In genomic region chr16:6182329-6182728, GRCm38 (mm10) we compare ENCODE assay signal across 21 mouse cellular contexts.
"Had no signal": no experiment of that assay in that cellular context is flagged by ENCODE, and none has a peak within 500 bp of the region (broad histone marks: within the 10 kb centered on the region; RNA-seq: fewer than 3 reads in every experiment).

No protein-coding gene starts in this region.

- H3K9me3 ChIP-seq: intestine, embryonic 15.5 days; kidney, embryonic 15.5 days; limb, embryonic 12.5 days; limb, embryonic 15.5 days; midbrain, embryonic 13.5 days; neural tube, embryonic 12.5 days; neural tube, embryonic 15.5 days had no signal

- H3K9ac ChIP-seq: intestine, embryonic 15.5 days; kidney, embryonic 15.5 days; limb, embryonic 12.5 days; limb, embryonic 15.5 days; liver, embryonic 14.5 days; liver, postnatal 0 days; lung, embryonic 14.5 days; midbrain, embryonic 13.5 days; neural tube, embryonic 12.5 days; neural tube, embryonic 15.5 days had no signal

- ATAC-seq: intestine, embryonic 15.5 days; liver, postnatal 0 days; lung, postnatal 0 days; midbrain, embryonic 13.5 days had no signal

- DNase-seq: kidney, adult 11 months; kidney, adult 8-10 months; kidney, postnatal 10 days; kidney, postnatal 36 days; left cerebral cortex, postnatal 4 days; liver, postnatal 0 days; lung, embryonic 14.5 days; thymus, postnatal 25 days had no signal

- H3K36me3 ChIP-seq: intestine, embryonic 15.5 days; kidney, embryonic 15.5 days; limb, embryonic 12.5 days; limb, embryonic 15.5 days; midbrain, embryonic 13.5 days; neural tube, embryonic 12.5 days; neural tube, embryonic 15.5 days had no signal

- H3K4me2 ChIP-seq: intestine, embryonic 15.5 days; kidney, embryonic 15.5 days; limb, embryonic 12.5 days; limb, embryonic 15.5 days; liver, embryonic 11.5 days; lung, embryonic 14.5 days; midbrain, embryonic 13.5 days; neural tube, embryonic 12.5 days; neural tube, embryonic 15.5 days had no signal

- H3K27ac ChIP-seq: intestine, embryonic 15.5 days; kidney, embryonic 15.5 days; left cerebral cortex, adult 2 months; limb, embryonic 12.5 days; limb, embryonic 15.5 days; liver, embryonic 14.5 days; macrophage; midbrain, embryonic 13.5 days; neural tube, embryonic 12.5 days; neural tube, embryonic 15.5 days; stomach, postnatal 0 days had no signal

- H3K27me3 ChIP-seq: intestine, embryonic 15.5 days; kidney, embryonic 15.5 days; limb, embryonic 12.5 days; limb, embryonic 15.5 days; midbrain, embryonic 13.5 days; neural tube, embryonic 12.5 days; neural tube, embryonic 15.5 days had no signal

- H3K4me1 ChIP-seq: intestine, embryonic 15.5 days; kidney, embryonic 15.5 days; limb, embryonic 12.5 days; limb, embryonic 15.5 days; midbrain, embryonic 13.5 days; neural tube, embryonic 12.5 days; neural tube, embryonic 15.5 days had no signal

- H3K4me3 ChIP-seq: intestine, embryonic 15.5 days; kidney, embryonic 15.5 days; left cerebral cortex, adult 2 months; limb, embryonic 12.5 days; limb, embryonic 15.5 days; midbrain, embryonic 13.5 days; neural tube, embryonic 12.5 days; neural tube, embryonic 15.5 days had no signal
